Mouse (Mus musculus) hindbrain, embryonic 14.5 days (tissue): ENCODE data around the gene Tradd. TPM values are rescaled to one million over a fixed set of nuclear protein-coding genes. Genes with fewer than 3 reads are reported as not detected.
"Not testable (repeated sequence)": the region's sequence is repeated elsewhere in the genome, so short reads cannot be mapped to it uniquely, and the experiment has no call there.

Experiments used
- ATAC-seq: fragments of 200-750 bp; cut with Nextera tagmentation; 2 replicates; pipeline ENCODE4 v1.8.0; 2017; ENCODE audit warnings: moderate number of reproducible peaks, mild to moderate bottlenecking, moderate TSS enrichment, moderate library complexity; ENCODE audit not compliant: low FRiP score
- DNase-seq: peaks from one replicate; pipeline ENCODE4 v3.0.0-alpha.2; 2015; ENCODE audit warnings: low spot score
- H3K27ac ChIP-seq: fragments of 300-500 bp; sonication (generic); 2 replicates; pipeline ENCODE4 v1.5.1; 2014; ENCODE audit warnings: mild to moderate bottlenecking, moderate library complexity
- H3K27me3 ChIP-seq: fragments of 300-500 bp; sonication (generic); 2 replicates; pipeline ENCODE4 v1.6.1; 2014; ENCODE audit warnings: mild to moderate bottlenecking, low read length, mixed read lengths; ENCODE audit not compliant: control insufficient read depth, insufficient read depth
- H3K36me3 ChIP-seq: fragments of 300-500 bp; sonication (generic); replicated peaks from 2 replicates; pipeline ENCODE4 v1.6.1; 2014; ENCODE audit not compliant: control insufficient read depth, insufficient read depth
- H3K4me1 ChIP-seq: fragments of 300-500 bp; sonication (generic); replicated peaks from 2 replicates; pipeline ENCODE4 v1.6.1; 2014; ENCODE audit warnings: antibody characterized with exemption, low read length, mixed read lengths; ENCODE audit not compliant: control insufficient read depth, insufficient read depth
- H3K4me2 ChIP-seq: fragments of 300-500 bp; sonication (generic); replicated peaks from 2 replicates; pipeline ENCODE4 v1.6.1; 2014; ENCODE audit warnings: mild to moderate bottlenecking, moderate library complexity
- H3K4me3 ChIP-seq: fragments of 300-500 bp; sonication (generic); replicated peaks from 2 replicates; pipeline ENCODE4 v1.5.1; 2014; ENCODE audit warnings: mild to moderate bottlenecking, low read length
- H3K9ac ChIP-seq: fragments of 300-500 bp; sonication (generic); 2 replicates; pipeline ENCODE4 v1.6.1; 2014
- H3K9me3 ChIP-seq: fragments of 300-500 bp; sonication (generic); 2 replicates; pipeline ENCODE4 v1.6.1; 2016; ENCODE audit warnings: low read length; ENCODE audit not compliant: control insufficient read depth
- WGBS: fragments of 180-500 bp; shearing (Covaris S2); extraction: QIAGEN DNeasy Blood & Tissue Kit; methylation state at CpG from one replicate; pipeline ENCODE4 v1.1.7; 2014; 5-methylcytosine and 5-hydroxymethylcytosine counted together
- polyA plus RNA-seq: library from polyadenylated mRNA; unstranded; fragments of >200 nt; fragmentation: Nextera tagmentation; extraction: Ambion mirVana; gene quantifications from 2 replicates; pipeline ENCODE4 v1.2.1, GENCODE M21; 2014

The Tradd gene
- polyA plus RNA-seq, 1 experiment from 2014 or later = 17.4 TPM

DNA sequence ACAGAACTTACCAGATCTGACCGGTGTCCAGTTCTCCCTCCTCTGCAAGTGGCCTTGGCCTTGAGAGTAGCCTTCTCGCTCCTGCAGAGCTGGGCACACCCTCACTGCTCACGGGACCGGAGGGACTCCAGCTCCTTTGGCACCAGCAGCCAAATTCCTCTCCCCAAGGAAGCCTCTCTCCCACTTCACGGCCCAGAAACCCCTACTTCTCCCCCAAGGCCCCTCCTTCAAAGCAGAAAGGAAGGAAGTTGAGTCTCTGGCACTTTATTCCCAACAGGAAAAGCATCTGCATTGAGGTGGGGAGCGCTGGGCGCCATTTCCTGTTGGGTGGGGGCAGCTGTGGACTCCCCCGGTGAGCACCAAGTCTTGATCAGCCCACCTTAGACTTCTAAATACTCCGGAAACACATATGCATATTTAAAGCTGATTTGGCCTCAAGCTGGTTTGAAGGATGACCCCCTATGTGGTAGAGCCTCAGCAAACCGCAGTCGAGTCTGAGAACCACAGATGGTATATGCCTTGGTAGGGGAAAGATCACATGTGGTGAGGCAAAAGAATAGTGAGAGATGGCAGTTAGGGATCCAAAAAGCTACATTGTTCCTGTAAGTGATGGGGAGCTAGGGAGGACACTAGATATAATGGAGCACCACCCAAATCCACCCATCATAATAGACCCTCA, 31.6 kb upstream of the Tradd start, which contains the start of gene Exoc3l:
Exoc3l (minus strand) TSS at position 207 of the 679 bp plus-strand sequence.
- peak within 1 kb of the TSS; percentile 3; the same call in 1 of the 2 replicates for H3K4me3 ChIP-seq
- WGBS = 68% methylated on average over 11 of the region's 11 CpGs
- H3K4me1 ChIP-seq = peaks cover 19% of the 10 kb centered on the region
- peak within 1 kb of the TSS; percentile 91 for H3K9ac ChIP-seq
- ATAC-seq (no peak), DNase-seq (no peak)
- peak within 1 kb of the TSS; percentile 86 for H3K4me2 ChIP-seq
- H3K27me3 ChIP-seq = no peaks in the 10 kb centered on the region
- H3K9me3 ChIP-seq = no peaks in the 10 kb centered on the region
- 0 out of 2 replicates have a peak within 1 kb of the TSS, but pooled peaks have one; percentile 20 for H3K27ac ChIP-seq
- H3K36me3 ChIP-seq = peaks cover 17% of the 10 kb centered on the region

DNA sequence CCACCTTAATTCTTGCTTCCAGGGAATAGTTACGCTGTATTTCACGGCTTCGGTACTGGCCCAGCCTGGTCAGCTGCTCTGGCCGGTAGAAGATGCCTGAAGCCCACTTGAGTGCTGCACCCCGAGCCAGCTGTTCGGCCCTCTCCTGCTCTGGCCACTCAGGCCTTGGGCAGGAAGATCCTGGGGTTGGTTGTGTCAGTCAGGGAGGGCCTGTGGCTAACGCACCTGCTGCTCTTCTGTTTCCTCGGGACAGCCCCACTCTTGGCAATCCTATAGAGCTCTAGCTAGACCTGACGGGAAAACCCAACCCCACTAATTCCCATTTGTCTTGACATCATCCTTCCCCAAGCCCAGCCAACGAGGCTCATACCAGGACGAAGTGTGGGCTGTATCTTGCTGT, 30.8 kb upstream of the Tradd start:
- Histone ChIP-seq H3K4me2 (no peak overlapping the region), H3K27ac (0 out of 2 replicates have a peak overlapping the region, but pooled peaks have one; percentile 20), H3K36me3 (peaks cover 9% of the 10 kb centered on the region), H3K9ac (peak overlapping the region; percentile 6; the same call in 1 of the 2 replicates), H3K4me3 (peak overlapping the region; percentile 3; the same call in 1 of the 2 replicates), H3K27me3 (0 out of 2 replicates have a peak, but pooled peaks cover 6% of the 10 kb centered on the region), H3K4me1 (peaks cover 27% of the 10 kb centered on the region), H3K9me3 (no peaks in the 10 kb centered on the region)
- no peak for ATAC-seq
- DNase-seq = no peak
- 70% methylated on average over 11 of the region's 11 CpGs for WGBS

DNA sequence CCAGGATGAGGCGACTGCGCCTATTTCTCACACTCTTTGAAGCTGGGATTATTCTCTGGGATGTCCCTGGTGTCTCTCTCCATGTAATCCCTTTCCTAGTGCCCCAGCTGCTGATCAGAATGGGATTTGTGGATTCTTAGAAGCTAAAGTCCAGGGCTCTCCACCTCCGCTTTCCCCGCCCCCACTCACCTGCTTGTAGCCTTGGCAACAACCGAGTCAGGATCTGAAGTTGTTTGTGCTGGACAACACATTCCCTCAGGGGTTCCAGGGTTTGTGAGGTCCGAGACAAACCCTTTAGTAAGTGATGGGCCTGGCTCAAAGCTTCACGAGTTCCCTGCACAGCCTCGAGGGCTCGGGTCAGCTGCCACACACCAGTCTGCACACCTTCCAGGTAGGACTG, 30.4 kb upstream of the Tradd start:
- no peak overlapping the region for H3K27ac ChIP-seq
- H3K36me3 ChIP-seq = peaks cover 4% of the 10 kb centered on the region
- ATAC-seq (no peak), DNase-seq (no peak)
- H3K4me1 ChIP-seq = peaks cover 32% of the 10 kb centered on the region
- no peak overlapping the region for H3K4me3 ChIP-seq
- no peaks in the 10 kb centered on the region for H3K9me3 ChIP-seq
- WGBS = 74% methylated on average over 9 of the region's 9 CpGs
- no peak overlapping the region for H3K9ac ChIP-seq
- H3K27me3 ChIP-seq = 0 out of 2 replicates have a peak, but pooled peaks cover 8% of the 10 kb centered on the region
- no peak overlapping the region for H3K4me2 ChIP-seq

DNA sequence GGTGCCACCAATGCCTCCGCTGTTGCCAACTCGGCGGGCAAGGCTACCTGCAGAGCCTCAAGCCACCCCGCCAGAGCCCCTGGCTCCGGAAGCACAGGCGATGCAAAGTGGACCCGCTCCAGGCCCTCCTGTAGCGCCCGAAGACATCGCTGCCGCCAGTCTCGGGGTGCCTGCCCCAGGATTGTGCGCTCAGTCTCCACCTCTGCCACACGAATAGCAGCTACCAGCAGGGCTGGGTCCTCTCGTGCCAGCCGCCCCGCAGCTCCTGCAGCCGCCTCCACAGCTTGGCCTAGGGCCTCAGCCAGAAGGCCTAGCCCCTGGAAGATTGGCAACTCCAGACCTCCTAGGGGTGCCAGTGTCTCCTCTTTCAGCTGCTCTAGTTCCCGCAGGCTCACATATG, 29.0 kb upstream of the Tradd start:
- DNase-seq = no peak
- H3K36me3 ChIP-seq = no peaks in the 10 kb centered on the region
- no peak overlapping the region for H3K4me3 ChIP-seq
- peaks cover 24% of the 10 kb centered on the region for H3K4me1 ChIP-seq
- no peak overlapping the region for H3K4me2 ChIP-seq
- H3K9ac ChIP-seq = no peak overlapping the region
- H3K27me3 ChIP-seq = 0 out of 2 replicates have a peak, but pooled peaks cover 8% of the 10 kb centered on the region
- WGBS = 71% methylated on average over 19 of the region's 19 CpGs
- H3K27ac ChIP-seq = no peak overlapping the region
- ATAC-seq = no peak
- H3K9me3 ChIP-seq = no peaks in the 10 kb centered on the region

DNA sequence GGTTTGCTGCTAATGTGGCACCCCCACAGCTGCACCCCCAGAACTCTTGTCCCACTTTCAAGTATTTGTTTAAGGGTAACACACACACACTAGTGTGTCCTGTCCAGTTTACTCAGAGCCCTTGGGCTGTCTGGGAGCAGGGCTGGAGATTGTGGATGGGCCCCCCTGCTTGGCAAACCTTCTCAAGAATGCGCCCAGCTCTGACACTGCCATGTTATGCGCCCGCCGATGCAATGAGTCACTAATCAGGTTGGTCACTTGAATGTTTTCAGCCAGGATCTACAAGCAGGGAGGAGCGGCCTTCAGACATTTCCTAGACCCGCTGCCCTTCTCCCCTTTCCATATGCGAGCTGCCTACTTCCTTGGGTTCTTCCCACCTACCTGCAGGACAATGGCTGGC, 28.1 kb upstream of the Tradd start:
- Histone ChIP-seq H3K27ac (no peak overlapping the region), H3K36me3 (no peaks in the 10 kb centered on the region), H3K4me2 (no peak overlapping the region), H3K9ac (no peak overlapping the region), H3K9me3 (no peaks in the 10 kb centered on the region), H3K4me3 (no peak overlapping the region), H3K27me3 (0 out of 2 replicates have a peak, but pooled peaks cover 8% of the 10 kb centered on the region), H3K4me1 (peaks cover 26% of the 10 kb centered on the region)
- ATAC-seq = no peak
- no peak for DNase-seq
- 86% methylated on average over 7 of the region's 7 CpGs for WGBS

DNA sequence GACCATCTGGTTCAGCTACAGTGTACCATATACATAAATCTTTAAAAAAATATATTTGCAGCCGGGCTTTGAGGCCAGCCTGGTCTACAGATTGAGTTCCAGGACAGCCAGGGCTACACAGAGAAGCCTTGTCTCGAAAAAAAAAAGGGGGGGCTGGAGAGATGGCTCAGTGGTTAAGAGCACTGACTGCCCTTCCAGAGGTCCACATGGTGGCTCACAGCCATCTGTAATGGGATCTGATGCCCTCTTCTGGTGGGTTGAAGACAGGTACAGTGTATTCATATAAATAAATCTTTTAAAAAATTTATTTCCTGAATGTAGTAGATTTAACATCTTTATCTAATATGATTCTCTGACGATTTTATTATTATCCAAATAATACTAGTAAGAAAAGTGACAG, 27.4 kb upstream of the Tradd start:
- H3K9ac ChIP-seq = not testable (repeated sequence)
- 60% methylated on average over 3 of the region's 3 CpGs for WGBS

DNA sequence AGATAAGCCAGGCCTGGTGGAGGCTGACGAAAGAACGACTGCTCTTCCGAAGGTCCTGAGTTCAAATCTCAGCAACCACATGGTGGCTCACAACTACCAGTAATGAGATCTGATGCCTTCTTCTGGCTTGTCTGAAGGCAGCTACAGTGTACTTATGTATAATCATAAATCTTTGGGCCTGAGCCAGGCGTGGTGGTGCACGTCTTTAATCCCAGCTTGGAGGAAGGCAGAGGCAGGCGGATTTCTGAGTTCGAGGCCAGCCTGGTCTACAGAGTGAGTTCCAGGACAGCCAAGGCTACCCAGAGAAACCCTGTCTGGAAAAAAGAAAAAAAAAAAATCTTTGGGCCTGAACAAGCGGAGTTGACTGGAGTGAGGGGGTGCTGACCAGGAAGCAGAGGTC, 27.0 kb upstream of the Tradd start:
- H3K4me2 ChIP-seq, H3K27ac ChIP-seq, H3K27me3 ChIP-seq, H3K9me3 ChIP-seq, H3K9ac ChIP-seq, H3K36me3 ChIP-seq, ATAC-seq, DNase-seq: not testable (repeated sequence)
- WGBS = 88% methylated on average over 8 of the region's 8 CpGs
- Histone ChIP-seq H3K4me3 (0 out of 2 replicates have a peak overlapping the region, but pooled peaks have one; percentile 43), H3K4me1 (peaks cover 32% of the 10 kb centered on the region)

More for the DNA sequence above, 27.4 kb upstream of the Tradd start:
- not testable (repeated sequence) for H3K27me3 ChIP-seq, H3K9me3 ChIP-seq, H3K4me3 ChIP-seq, DNase-seq, H3K27ac ChIP-seq, H3K4me2 ChIP-seq, H3K36me3 ChIP-seq, ATAC-seq
- H3K4me1 ChIP-seq = peaks cover 29% of the 10 kb centered on the region

DNA sequence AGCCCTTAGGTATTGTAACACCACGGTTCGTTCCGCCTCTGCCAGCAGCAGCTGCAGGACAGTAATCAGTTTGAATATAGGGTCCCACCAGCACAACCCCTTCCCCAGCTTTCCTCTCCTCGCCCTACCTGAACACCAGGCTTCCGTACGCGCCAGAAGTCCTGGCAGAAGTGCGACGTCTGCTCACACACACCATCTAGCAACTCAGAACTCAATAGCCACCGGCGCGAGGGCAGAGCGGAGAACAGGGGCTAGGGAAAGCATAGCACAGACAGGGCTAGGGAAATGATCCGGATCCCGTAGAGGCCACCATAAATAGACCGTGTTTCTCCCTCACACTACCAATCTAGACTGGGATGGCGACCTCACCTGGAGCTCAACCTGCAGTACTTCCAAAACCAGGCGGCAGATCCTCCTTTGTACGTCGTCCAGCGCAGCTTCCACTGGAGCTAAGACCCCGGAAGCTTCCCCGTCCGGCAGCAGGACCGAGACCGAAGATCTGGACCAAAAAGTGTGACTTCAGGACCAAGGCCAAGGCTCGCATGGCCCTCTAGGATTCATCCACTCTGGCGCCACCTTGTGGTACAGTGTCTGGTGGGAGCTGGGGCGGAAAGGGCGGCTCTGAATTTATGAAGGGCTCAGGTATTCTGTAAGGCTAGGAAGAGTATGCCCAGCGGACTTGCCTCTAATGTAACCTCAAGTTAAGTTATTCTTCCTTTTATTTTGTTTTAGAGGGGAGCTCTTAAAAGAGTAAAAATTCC, 26.3 kb upstream of the Tradd start:
- Histone ChIP-seq H3K4me2 (peak overlapping the region; percentile 66), H3K9me3 (no peaks in the 10 kb centered on the region), H3K27me3 (0 out of 2 replicates have a peak, but pooled peaks cover 8% of the 10 kb centered on the region), H3K4me3 (peak overlapping the region; percentile 43), H3K4me1 (peaks cover 39% of the 10 kb centered on the region), H3K9ac (peak overlapping the region; percentile 50; the same call in 1 of the 2 replicates), H3K27ac (no peak overlapping the region), H3K36me3 (peaks cover 8% of the 10 kb centered on the region; the same call in 1 of the 2 replicates)
- WGBS = 5% methylated on average over 31 of the region's 31 CpGs
- ATAC-seq = no peak
- DNase-seq = peak; percentile 84

DNA sequence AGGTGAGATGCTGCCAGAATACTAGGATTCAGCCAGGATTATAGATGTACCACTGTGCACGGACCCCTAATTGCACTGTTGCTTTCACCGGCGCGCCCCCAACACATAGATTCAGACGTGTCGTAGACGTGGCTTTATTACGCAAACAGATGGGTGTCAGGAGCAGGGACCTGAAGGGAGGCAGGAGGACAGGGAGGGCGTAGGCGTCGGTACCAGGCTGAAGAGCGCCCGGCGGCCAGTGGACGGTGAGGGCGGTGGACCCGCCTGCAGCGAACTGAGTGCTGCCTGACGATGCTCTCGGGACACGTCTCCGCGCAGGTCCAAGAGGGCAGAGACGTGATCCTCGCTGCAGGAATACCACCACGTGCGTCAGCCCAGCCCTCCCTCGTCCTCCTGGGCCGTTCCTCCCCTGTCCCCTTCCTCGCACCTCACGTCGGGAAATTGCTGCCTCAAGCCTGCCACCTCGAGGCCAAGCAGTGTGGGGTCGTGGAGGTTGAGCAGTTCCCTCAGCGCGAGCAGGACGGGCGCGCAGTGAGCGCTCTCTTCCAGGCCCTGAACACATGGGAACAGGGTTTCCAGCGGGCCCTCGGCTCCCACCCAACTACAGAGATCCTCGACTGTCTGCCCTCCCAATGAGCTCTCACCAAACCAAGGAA, 25.5 kb upstream of the Tradd start, which contains the start of gene 4931428F04Rik:
4931428F04Rik (minus strand) TSS at position 60 of the 656 bp plus-strand sequence.
- peaks cover 42% of the 10 kb centered on the region for H3K4me1 ChIP-seq
- peak within 1 kb of the TSS; percentile 89 for H3K27ac ChIP-seq
- 0 out of 2 replicates have a peak, but pooled peaks cover 8% of the 10 kb centered on the region for H3K27me3 ChIP-seq
- peak; percentile 44 for DNase-seq
- H3K4me3 ChIP-seq = peak within 1 kb of the TSS; percentile 43
- peaks cover 16% of the 10 kb centered on the region for H3K36me3 ChIP-seq
- peak; percentile 36 for ATAC-seq
- WGBS = under 1% methylated on average over 40 of the region's 43 CpGs
- peak within 1 kb of the TSS; percentile 66 for H3K4me2 ChIP-seq
- H3K9ac ChIP-seq = peak within 1 kb of the TSS; percentile 50
- H3K9me3 ChIP-seq = no peaks in the 10 kb centered on the region
